Mouse (Mus musculus) heart, adult 10 weeks (tissue): ENCODE results near the gene Gm17509. TPM values are rescaled to one million over a fixed set of nuclear protein-coding genes. Genes with fewer than 3 reads are reported as not detected.

Source experiments
- polyA plus RNA-seq: library from polyadenylated mRNA; stranded (reverse); fragments of 350-450 nt; fragmentation: Illumina TruSeq; extraction: RNeasy Lipid Tissue Mini Kit (QIAGEN cat#74804); gene quantifications from one replicate; pipeline ENCODE4 v1.2.3, GENCODE M21; 2014; ENCODE audit warnings: low read depth, low replicate concordance

Gm17509 gene
- polyA plus RNA-seq = not detected

GRCm38 (mm10) chr13:117220501-117221321 lies at the start of gene Gm17509:
Gene Gm17509 (minus strand): TSS chr13:117221075.

GRCm38 (mm10) chr13:117208236-117208635 lies 12.6 kb downstream of the Gm17509 start, which contains the start of gene Emb:
Gene Emb (plus strand): TSS chr13:117208536.

Other genes starting within 250 kb of the Gm17509 start
- gene Parp8, start 195.5 kb downstream of the Gm17509 start, polyA plus RNA-seq = 9.4 TPM
- gene Emb, start 12.5 kb downstream of the Gm17509 start, polyA plus RNA-seq = 2.0 TPM